Mouse (Mus musculus) intestine, embryonic 15.5 days (tissue): ENCODE measurements around the gene Mccc1. TPM values are rescaled to one million over a fixed set of nuclear protein-coding genes. Genes with fewer than 3 reads are reported as not detected.

Experiments
- ATAC-seq: fragments of 200-750 bp; cut with Nextera tagmentation; 2 replicates; pipeline ENCODE4 v1.8.0; 2017; ENCODE audit warnings: moderate TSS enrichment, moderate library complexity
- H3K27ac ChIP-seq: fragments of 300-500 bp; sonication (generic); 2 replicates; pipeline ENCODE4 v1.5.1; 2015; ENCODE audit warnings: mild to moderate bottlenecking, inconsistent platforms
- H3K27me3 ChIP-seq: fragments of 300-500 bp; sonication (generic); replicated peaks from 2 replicates; pipeline ENCODE4 v1.6.1; 2015; ENCODE audit warnings: inconsistent platforms
- H3K36me3 ChIP-seq: fragments of 300-500 bp; sonication (generic); 2 replicates; pipeline ENCODE4 v1.6.1; 2015; ENCODE audit warnings: inconsistent platforms
- H3K4me1 ChIP-seq: fragments of 300-500 bp; sonication (generic); replicated peaks from 2 replicates; pipeline ENCODE4 v1.6.1; 2015; ENCODE audit warnings: inconsistent platforms
- H3K4me2 ChIP-seq: fragments of 300-500 bp; sonication (generic); replicated peaks from 2 replicates; pipeline ENCODE4 v1.6.1; 2015; ENCODE audit warnings: mild to moderate bottlenecking, inconsistent platforms
- H3K4me3 ChIP-seq: fragments of 300-500 bp; sonication (generic); replicated peaks from 2 replicates; pipeline ENCODE4 v1.5.1; 2015; ENCODE audit warnings: inconsistent platforms
- H3K9ac ChIP-seq: fragments of 300-500 bp; sonication (generic); 2 replicates; pipeline ENCODE4 v1.6.1; 2015; ENCODE audit warnings: inconsistent platforms
- H3K9me3 ChIP-seq: fragments of 300-500 bp; sonication (generic); 2 replicates; pipeline ENCODE4 v1.6.1; 2016; ENCODE audit warnings: inconsistent platforms
- WGBS: fragments of 180-500 bp; shearing (Covaris S2); methylation state at CpG from one replicate; pipeline ENCODE4 v1.1.7; 2015; 5-methylcytosine and 5-hydroxymethylcytosine counted together
- polyA plus RNA-seq: library from polyadenylated mRNA; unstranded; fragments of >200 nt; fragmentation: Nextera tagmentation; extraction: Ambion mirVana; gene quantifications from 2 replicates; pipeline ENCODE4 v1.2.1, GENCODE M21; 2015

The Mccc1 gene
- polyA plus RNA-seq, 1 experiment from 2014 or later, result 32.1 TPM

DNA sequence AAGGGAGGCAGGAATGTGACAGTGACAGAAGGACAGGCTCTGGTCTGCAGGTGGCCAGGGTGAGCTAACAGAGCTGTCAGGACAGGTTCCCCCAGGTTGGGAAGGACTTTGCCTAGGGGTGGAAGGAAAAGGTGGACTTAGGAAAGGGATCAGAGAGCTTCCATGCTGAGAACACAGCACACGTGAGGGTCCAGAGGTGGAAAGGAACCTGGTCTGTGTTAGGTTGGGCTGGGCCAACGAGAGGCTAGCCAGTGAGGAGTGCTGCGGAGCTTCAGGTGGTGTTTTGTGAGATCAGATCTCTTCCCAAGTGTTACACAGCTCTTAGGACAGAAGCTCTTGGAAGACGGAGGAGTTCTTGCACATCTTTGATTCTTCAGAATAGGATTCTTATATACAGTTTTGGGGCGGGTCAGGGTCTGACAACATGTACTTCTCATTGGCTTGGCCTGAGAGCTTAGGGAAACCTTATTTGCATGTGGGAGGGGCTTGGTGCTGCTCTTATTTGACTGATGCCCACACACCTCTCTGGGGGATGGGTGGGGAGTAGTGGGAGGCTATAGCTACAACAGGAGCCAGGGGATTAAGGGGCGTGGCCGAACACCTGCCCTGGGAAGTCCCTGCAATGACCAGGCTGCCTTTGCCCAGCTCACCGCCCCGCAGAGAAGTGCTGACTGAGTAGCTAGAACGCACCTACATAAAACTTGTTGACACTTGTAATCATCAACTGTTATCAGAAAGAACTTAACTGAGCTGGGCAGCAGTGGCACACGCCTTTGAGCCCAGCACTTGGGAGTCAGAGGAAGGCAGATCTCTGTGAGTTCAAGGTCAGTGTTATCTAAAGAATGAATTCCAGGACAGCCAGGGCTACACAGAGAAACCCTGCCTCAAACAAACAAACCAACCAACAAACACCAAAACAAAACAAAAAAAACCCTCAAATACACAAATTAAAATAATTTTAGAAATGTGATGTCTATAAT is 5.6 kb downstream of the Mccc1 start:
- no peak overlapping the region for H3K4me2 ChIP-seq
- H3K27ac ChIP-seq, result no peak overlapping the region
- ATAC-seq, result peak; percentile 45; the same call in 1 of the 2 replicates
- H3K9me3 ChIP-seq, result no peaks in the 10 kb centered on the region
- H3K4me1 ChIP-seq, result no peaks in the 10 kb centered on the region
- WGBS, result 57% methylated on average over 11 of the region's 11 CpGs
- no peaks in the 10 kb centered on the region for H3K36me3 ChIP-seq
- H3K4me3 ChIP-seq, result no peak overlapping the region
- no peaks in the 10 kb centered on the region for H3K27me3 ChIP-seq
- no peak overlapping the region for H3K9ac ChIP-seq

DNA sequence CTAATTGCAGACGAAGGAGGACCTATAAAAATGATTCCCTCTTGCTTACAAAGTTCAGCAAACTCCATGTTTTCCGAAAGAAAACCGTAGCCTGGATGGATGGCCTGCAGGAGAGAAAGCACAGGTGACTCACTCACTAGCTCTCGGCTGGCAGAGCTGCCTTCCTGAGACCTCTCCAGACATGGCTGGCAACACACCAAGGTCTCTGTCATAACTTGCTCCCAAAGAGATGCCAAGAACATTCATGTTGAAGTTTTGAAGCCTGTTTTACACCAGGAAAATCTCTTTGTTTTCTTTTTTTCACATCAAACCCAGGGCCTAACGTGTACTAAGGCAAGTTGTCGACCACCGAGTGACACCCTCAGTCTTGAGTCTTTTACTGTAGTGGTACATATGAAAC is 9.8 kb downstream of the Mccc1 start:
- H3K36me3 ChIP-seq, result peaks cover 7% of the 10 kb centered on the region; the same call in 1 of the 2 replicates
- no peak overlapping the region for H3K27ac ChIP-seq
- no peaks in the 10 kb centered on the region for H3K4me1 ChIP-seq
- no peaks in the 10 kb centered on the region for H3K9me3 ChIP-seq
- ATAC-seq, result no peak
- no peak overlapping the region for H3K4me2 ChIP-seq
- no peaks in the 10 kb centered on the region for H3K27me3 ChIP-seq
- H3K4me3 ChIP-seq, result no peak overlapping the region
- 92% methylated on average over 7 of the region's 7 CpGs for WGBS
- H3K9ac ChIP-seq, result no peak overlapping the region

DNA sequence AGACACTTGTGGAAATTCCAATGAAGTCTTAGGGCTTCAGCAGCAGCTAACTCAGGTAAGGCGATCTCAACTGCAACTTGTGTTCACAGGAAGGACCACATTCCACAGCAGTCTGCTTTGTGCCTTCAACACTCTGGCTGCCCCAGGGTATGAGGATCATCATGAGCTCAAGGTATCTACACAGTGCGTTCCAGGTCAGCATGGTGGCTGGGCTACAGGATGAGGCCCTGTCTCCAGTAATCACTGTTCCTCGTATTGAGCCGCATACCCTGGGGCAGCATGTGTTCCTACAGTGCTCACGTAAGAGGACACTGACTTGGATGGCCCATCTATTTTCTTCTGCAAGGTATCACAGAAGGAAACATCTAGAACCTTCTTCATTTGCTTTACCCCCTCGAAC is 12.4 kb downstream of the Mccc1 start:
- Histone ChIP-seq H3K4me3 (no peak overlapping the region), H3K36me3 (peaks cover 7% of the 10 kb centered on the region; the same call in 1 of the 2 replicates)
- no peak for ATAC-seq

DNA sequence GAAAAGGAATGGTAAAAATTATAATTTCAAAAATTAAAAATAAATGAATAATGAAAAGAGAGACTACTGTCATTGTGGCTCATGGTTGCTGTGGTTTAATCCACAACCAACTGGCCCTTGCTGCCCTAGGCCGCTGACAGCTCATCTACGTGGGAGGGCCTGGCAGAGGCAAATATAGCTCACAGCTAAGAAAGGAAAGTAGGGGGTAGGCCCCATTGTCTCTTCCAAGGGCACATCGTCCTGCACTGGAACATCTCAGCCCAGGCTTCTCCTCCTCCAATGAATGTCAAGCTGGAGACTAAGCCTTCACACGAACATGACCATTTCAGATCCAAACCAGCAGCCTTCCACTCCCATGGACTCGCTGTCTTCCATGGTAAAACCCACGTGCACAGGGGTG is 14.2 kb downstream of the Mccc1 start:
- H3K27ac ChIP-seq, result no peak overlapping the region
- H3K36me3 ChIP-seq, result peaks cover 7% of the 10 kb centered on the region; the same call in 1 of the 2 replicates
- WGBS, result 90% methylated on average over 6 of the region's 6 CpGs
- no peaks in the 10 kb centered on the region for H3K27me3 ChIP-seq
- no peak for ATAC-seq
- H3K4me2 ChIP-seq, result no peak overlapping the region
- no peak overlapping the region for H3K4me3 ChIP-seq
- H3K9me3 ChIP-seq, result no peaks in the 10 kb centered on the region
- H3K9ac ChIP-seq, result no peak overlapping the region
- no peaks in the 10 kb centered on the region for H3K4me1 ChIP-seq

More for the DNA sequence above, 12.4 kb downstream of the Mccc1 start:
- H3K4me1 ChIP-seq, result no peaks in the 10 kb centered on the region
- no peak overlapping the region for H3K9ac ChIP-seq
- WGBS, result 96% methylated on average over 6 of the region's 6 CpGs
- no peak overlapping the region for H3K4me2 ChIP-seq
- no peak overlapping the region for H3K27ac ChIP-seq
- no peaks in the 10 kb centered on the region for H3K9me3 ChIP-seq
- no peaks in the 10 kb centered on the region for H3K27me3 ChIP-seq

DNA sequence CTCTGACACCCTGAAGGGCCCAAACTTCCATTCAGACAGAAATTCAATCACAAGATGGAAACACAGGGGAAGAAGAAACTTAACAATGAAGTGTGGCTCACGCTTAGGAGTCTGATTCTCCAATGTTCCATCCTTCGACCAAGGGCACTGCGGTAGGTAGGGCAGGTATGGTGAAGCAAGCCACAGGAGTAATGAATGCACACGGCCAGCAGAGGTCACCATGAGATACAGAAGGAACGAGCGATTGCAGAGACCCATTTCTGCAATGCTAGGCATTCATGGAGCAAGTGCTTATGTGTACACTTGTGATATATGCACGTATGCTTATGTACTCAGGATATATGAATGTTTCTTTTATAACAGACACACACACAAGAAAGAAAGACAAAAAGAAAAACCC is 26.9 kb downstream of the Mccc1 start:
- H3K27me3 ChIP-seq, result no peaks in the 10 kb centered on the region
- no peaks in the 10 kb centered on the region for H3K4me1 ChIP-seq
- H3K36me3 ChIP-seq, result 0 out of 2 replicates have a peak, but pooled peaks cover 11% of the 10 kb centered on the region
- H3K4me2 ChIP-seq, result no peak overlapping the region
- ATAC-seq, result no peak
- H3K9me3 ChIP-seq, result no peaks in the 10 kb centered on the region
- H3K9ac ChIP-seq, result no peak overlapping the region
- 65% methylated on average over 7 of the region's 7 CpGs for WGBS
- no peak overlapping the region for H3K27ac ChIP-seq
- no peak overlapping the region for H3K4me3 ChIP-seq

DNA sequence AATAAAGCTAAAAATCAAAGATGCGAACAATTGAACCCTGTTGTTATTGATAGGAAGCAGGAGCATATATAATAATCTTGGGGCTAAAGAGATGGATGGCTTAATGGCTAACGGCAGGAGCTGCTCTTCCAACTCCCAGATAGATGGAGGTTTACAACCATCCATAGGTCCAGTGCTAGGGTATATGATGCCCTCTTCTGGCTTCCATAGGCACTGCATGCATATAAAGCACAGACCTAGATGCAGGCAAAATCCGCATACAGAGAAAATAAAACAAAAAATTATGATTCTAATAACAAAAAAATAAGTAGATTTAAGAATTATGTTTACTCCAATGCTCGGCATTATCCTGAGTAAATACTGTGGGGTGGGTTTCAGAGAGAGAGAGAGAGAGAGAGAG is 27.5 kb downstream of the Mccc1 start:
- no peak for ATAC-seq
- Histone ChIP-seq H3K9me3 (no peaks in the 10 kb centered on the region), H3K4me3 (no peak overlapping the region), H3K9ac (no peak overlapping the region), H3K4me1 (no peaks in the 10 kb centered on the region), H3K4me2 (no peak overlapping the region), H3K27me3 (no peaks in the 10 kb centered on the region), H3K27ac (no peak overlapping the region), H3K36me3 (0 out of 2 replicates have a peak, but pooled peaks cover 10% of the 10 kb centered on the region)
- 82% methylated on average over 4 of the region's 4 CpGs for WGBS

DNA sequence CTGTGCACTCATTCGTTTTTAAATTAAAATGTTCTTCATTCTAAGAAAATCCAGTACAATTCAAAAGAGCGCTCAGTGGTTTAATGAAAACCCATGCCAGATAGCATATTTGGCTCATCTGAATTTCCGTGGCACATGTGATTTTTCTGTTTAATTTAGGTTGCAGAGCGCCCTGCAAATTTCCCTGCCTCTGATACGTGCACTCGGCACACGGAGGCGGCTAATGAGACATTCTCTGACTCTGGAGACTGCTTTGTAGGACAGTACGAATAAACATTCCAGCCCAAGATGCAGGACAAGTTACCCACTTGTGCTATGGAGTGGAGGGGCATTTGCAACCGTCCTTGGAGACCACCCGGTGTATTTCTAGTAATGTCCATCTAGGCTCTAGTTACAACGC is 29.3 kb downstream of the Mccc1 start:
- no peaks in the 10 kb centered on the region for H3K9me3 ChIP-seq
- no peak overlapping the region for H3K9ac ChIP-seq
- WGBS, result 93% methylated on average over 12 of the region's 12 CpGs
- H3K4me3 ChIP-seq, result no peak overlapping the region
- H3K4me1 ChIP-seq, result no peaks in the 10 kb centered on the region
- ATAC-seq, result no peak
- H3K27me3 ChIP-seq, result no peaks in the 10 kb centered on the region
- H3K4me2 ChIP-seq, result no peak overlapping the region
- no peak overlapping the region for H3K27ac ChIP-seq
- H3K36me3 ChIP-seq, result 0 out of 2 replicates have a peak, but pooled peaks cover 10% of the 10 kb centered on the region

DNA sequence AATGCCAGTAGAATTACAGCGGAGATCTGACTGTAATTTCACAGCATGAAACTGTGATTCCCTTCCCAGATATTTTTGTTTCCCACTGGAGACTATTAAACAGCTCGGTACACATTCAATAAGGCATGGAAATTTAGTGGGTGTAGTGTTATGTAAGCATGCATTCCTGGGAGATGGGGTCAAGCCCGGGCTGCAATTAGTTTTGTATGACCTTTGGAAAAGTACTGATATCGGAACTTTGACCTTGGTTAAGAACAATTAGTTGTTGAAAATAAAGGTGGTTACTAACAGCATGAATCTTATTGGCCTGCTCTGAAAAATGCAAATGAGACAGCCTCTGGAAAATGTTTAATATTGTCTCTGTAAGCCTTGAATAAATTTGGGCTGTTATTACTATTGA is 30.0 kb downstream of the Mccc1 start:
- no peaks in the 10 kb centered on the region for H3K9me3 ChIP-seq
- 0 out of 2 replicates have a peak, but pooled peaks cover 10% of the 10 kb centered on the region for H3K36me3 ChIP-seq
- H3K9ac ChIP-seq, result no peak overlapping the region
- no peak overlapping the region for H3K4me3 ChIP-seq
- H3K4me1 ChIP-seq, result no peaks in the 10 kb centered on the region
- no peak for ATAC-seq
- no peak overlapping the region for H3K4me2 ChIP-seq
- H3K27me3 ChIP-seq, result no peaks in the 10 kb centered on the region
- no peak overlapping the region for H3K27ac ChIP-seq
- WGBS, result 84% methylated on average over 4 of the region's 4 CpGs

DNA sequence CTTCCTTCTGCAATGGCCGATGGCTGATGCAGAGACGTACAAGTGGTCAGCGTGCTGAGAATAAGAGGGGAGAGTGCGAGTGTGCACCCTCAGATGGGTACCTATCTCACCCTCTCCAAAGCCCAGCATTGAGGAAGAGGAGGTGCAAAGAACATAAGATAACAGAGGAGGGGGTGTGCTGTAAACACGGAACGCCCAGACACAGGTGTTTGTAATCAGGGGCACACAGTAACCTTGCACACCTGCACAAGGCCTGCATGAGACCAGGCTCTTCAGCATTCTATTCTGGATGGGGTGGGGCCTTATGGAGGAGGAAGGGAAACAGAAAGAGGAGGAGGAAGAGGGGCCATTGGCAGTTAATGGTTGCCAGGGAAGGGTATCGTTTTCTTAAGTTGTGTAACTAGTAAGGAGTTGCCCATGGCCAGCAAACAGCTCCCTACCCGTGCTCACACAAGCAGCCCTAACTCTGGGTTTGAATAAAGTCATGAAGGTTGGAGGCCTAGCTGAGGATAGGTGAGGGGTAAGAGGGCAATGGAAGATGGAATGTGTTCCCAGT is 33.0 kb downstream of the Mccc1 start:
- ATAC-seq, result no peak
- 86% methylated on average over 8 of the region's 8 CpGs for WGBS
- H3K4me2 ChIP-seq, result no peak overlapping the region
- H3K27me3 ChIP-seq, result no peaks in the 10 kb centered on the region
- no peak overlapping the region for H3K27ac ChIP-seq
- H3K9me3 ChIP-seq, result no peaks in the 10 kb centered on the region
- no peaks in the 10 kb centered on the region for H3K4me1 ChIP-seq
- H3K4me3 ChIP-seq, result no peak overlapping the region
- H3K36me3 ChIP-seq, result peaks cover 5% of the 10 kb centered on the region; the same call in 1 of the 2 replicates
- H3K9ac ChIP-seq, result no peak overlapping the region

DNA sequence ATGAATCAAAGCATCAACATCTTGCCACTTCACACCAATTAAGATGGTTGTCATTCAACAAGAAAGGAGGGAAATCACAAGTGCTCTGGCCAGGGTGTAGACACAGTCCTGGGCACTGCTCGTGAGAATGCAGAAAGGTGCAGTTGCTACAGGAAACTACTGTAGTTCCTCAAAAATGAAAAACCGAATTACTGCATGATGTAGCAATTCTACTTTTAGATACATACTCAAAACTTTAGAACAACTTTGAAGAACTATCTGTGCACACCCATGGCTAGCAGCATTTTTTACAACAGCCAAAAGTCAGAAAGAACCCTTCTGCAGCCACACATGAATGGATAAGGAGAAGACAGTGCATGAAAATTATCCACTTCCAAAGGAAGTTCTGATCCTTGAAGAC is 34.0 kb downstream of the Mccc1 start:
- Histone ChIP-seq H3K27me3 (no peaks in the 10 kb centered on the region), H3K9me3 (no peaks in the 10 kb centered on the region), H3K4me3 (no peak overlapping the region), H3K27ac (no peak overlapping the region), H3K9ac (no peak overlapping the region), H3K4me1 (no peaks in the 10 kb centered on the region), H3K36me3 (no peaks in the 10 kb centered on the region; the same call in 1 of the 2 replicates), H3K4me2 (no peak overlapping the region)
- no peak for ATAC-seq
- WGBS, result 79% methylated on average over 2 of the region's 2 CpGs

DNA sequence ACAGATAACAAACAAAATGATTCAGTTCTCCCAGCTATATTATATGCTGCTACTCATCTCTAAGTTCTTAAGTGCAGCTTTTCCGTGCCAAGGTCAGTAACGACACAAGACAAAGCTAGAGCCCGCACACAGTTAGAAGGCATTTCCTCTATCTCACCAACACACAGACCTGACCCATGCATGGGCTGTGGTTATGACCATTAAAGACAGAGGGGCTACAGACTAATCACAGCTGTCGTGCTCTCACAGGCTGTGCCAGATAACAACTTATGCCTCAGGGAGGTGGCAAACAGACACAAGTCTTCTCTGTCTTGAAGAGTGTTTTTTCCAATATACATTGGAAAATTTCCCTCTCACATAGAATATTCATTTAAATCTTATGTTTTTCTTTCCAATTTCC is 35.5 kb downstream of the Mccc1 start:
- Histone ChIP-seq H3K36me3 (no peaks in the 10 kb centered on the region; the same call in 1 of the 2 replicates), H3K27ac (no peak overlapping the region), H3K27me3 (no peaks in the 10 kb centered on the region), H3K9me3 (no peaks in the 10 kb centered on the region), H3K4me1 (no peaks in the 10 kb centered on the region), H3K4me2 (no peak overlapping the region), H3K9ac (no peak overlapping the region), H3K4me3 (no peak overlapping the region)
- ATAC-seq, result no peak
- 81% methylated on average over 4 of the region's 4 CpGs for WGBS

DNA sequence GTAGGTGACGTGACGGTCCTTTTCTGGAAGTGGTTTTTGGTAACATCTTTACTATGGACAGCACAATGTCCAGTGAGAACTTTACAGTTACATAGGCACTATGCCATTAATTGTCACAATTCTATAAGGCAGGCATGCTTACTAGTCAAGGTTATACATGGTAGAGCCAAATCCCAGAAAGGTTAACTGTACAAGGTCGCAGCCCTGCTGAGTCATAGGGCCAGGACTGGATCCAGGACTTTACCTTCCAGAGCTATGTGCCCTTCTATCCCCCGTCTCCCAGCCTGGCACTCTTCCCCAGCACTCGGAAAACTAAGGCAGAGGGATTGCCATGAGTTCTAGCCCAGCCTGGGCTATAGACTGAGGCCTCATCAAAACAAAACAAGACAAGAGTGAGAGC is 36.6 kb downstream of the Mccc1 start:
- no peak for ATAC-seq
- Histone ChIP-seq H3K9ac (no peak overlapping the region), H3K9me3 (no peaks in the 10 kb centered on the region), H3K4me2 (no peak overlapping the region), H3K4me1 (no peaks in the 10 kb centered on the region), H3K4me3 (no peak overlapping the region), H3K27me3 (no peaks in the 10 kb centered on the region), H3K36me3 (no peaks in the 10 kb centered on the region; the same call in 1 of the 2 replicates), H3K27ac (no peak overlapping the region)
- 94% methylated on average over 5 of the region's 5 CpGs for WGBS
